Mouse (Mus musculus) lung, postnatal 14 days (tissue): Measurements from ENCODE around the gene Ptgs1.

Source experiments
- DNase-seq: peaks from one replicate; pipeline ENCODE4 v3.0.0; 2021

The Ptgs1 gene

GRCm38 (mm10) chr2:36215203-36215739 is 15.0 kb upstream of the Ptgs1 start:
- no peak for DNase-seq

- DNase-seq: peak; percentile 64
Observed at GRCm38 (mm10) chr2:36216546-36216945, 13.7 kb upstream of the Ptgs1 start.

GRCm38 (mm10) chr2:36216953-36217573 is 13.2 kb upstream of the Ptgs1 start:
- peak; percentile 64 for DNase-seq

- DNase-seq: no peak
Observed at GRCm38 (mm10) chr2:36217692-36218233, 12.5 kb upstream of the Ptgs1 start.

- no peak for DNase-seq
Observed at GRCm38 (mm10) chr2:36220106-36220505, 10.1 kb upstream of the Ptgs1 start.

GRCm38 (mm10) chr2:36220891-36221290 is 9.3 kb upstream of the Ptgs1 start:
- no peak for DNase-seq

GRCm38 (mm10) chr2:36222168-36222848 is 7.9 kb upstream of the Ptgs1 start:
- DNase-seq: no peak

- no peak for DNase-seq
Observed at GRCm38 (mm10) chr2:36223436-36223835, 6.8 kb upstream of the Ptgs1 start.

- DNase-seq: no peak
Observed at GRCm38 (mm10) chr2:36224153-36224552, 6.1 kb upstream of the Ptgs1 start.

- no peak for DNase-seq
Observed at GRCm38 (mm10) chr2:36224599-36224998, 5.6 kb upstream of the Ptgs1 start.

GRCm38 (mm10) chr2:36230967-36231366 is 741 bp downstream of the Ptgs1 start:
- no peak for DNase-seq

GRCm38 (mm10) chr2:36234526-36235368 is 4.5 kb downstream of the Ptgs1 start:
- DNase-seq: peak; percentile 38

- peak; percentile 48 for DNase-seq
Observed at GRCm38 (mm10) chr2:36235917-36236316, 5.7 kb downstream of the Ptgs1 start.

GRCm38 (mm10) chr2:36236889-36237288 is 6.7 kb downstream of the Ptgs1 start:
- DNase-seq: no peak

GRCm38 (mm10) chr2:36237557-36237956 is 7.3 kb downstream of the Ptgs1 start:
- DNase-seq: no peak

GRCm38 (mm10) chr2:36238467-36238866 is 8.2 kb downstream of the Ptgs1 start:
- DNase-seq: no peak

GRCm38 (mm10) chr2:36238951-36239350 is 8.7 kb downstream of the Ptgs1 start:
- DNase-seq: no peak

GRCm38 (mm10) chr2:36242514-36242913 is 12.3 kb downstream of the Ptgs1 start:
- no peak for DNase-seq

GRCm38 (mm10) chr2:36243296-36243891 is 13.2 kb downstream of the Ptgs1 start:
- no peak for DNase-seq

GRCm38 (mm10) chr2:36243892-36244309 is 13.7 kb downstream of the Ptgs1 start:
- DNase-seq: no peak

- DNase-seq: no peak
Observed at GRCm38 (mm10) chr2:36244705-36245104, 14.5 kb downstream of the Ptgs1 start.

- DNase-seq: no peak
Observed at GRCm38 (mm10) chr2:36247964-36248363, 17.7 kb downstream of the Ptgs1 start.

GRCm38 (mm10) chr2:36251156-36251555 is 20.9 kb downstream of the Ptgs1 start:
- DNase-seq: no peak
